Mouse (Mus musculus) erythroblast, adult 5-6 weeks (primary cell): Measurements from ENCODE around the gene Prpf19. TPM values are rescaled to one million over a fixed set of nuclear protein-coding genes. Genes with fewer than 3 reads are reported as not detected.

Experiments used
- ATAC-seq: replicated peaks from 2 replicates; pipeline ENCODE4 v1.8.0; 2016; ENCODE audit warnings: moderate number of reproducible peaks, mild to moderate bottlenecking, moderate TSS enrichment, inconsistent platforms; ENCODE audit not compliant: poor library complexity, low FRiP score, severe bottlenecking
- total RNA-seq, 2 experiments: library from RNA; stranded (forward) in 1 of 2; stranded (reverse) in 1 of 2; fragments of 150-400 nt in 1 of 2; fragments of 200-764, 138-1000 nt in 1 of 2; gene quantifications; 2 replicates each; pipeline versions ENCODE4 v1.2.3 to v1.2.4; 2015 to 2017; ENCODE audit warnings: low replicate concordance in 2 of 2

Prpf19 gene
- total RNA-seq, 2 experiments from 2014 or later: 14.4 to 59.3 TPM

DNA sequence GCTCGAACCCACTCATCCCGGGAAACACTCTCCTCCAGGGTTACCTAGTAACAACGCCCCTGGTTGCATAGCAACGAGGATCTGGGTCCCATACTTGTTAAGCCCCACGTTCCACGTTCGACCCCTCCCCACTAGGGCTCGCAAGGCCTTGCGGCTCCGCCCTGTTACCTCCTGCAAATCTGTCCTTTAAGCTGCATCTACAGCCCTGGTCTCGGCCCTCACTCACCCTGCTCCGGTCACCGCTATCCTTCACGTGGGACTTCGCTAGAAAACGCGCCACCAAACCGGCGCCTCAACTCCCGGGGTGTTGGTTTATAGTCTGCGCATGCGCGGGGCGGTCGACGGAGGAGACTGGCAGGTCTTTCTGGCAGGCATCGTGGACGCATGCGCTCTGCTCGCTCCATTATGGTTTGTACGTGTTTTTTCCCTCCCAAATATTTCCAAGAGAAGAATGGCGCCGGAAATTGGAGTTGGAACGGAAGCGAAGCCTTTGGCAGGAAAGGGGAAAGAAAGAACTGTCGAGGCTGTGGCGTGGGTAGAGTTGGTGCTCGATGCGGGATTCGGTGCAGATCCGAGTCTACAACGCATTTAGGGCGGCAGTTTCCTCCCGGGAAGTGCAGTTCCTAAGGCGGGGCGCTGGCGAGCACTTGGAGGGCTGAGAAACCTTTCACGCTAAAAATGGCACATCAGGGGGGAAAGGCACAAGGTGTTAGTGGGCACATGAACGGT is 13.4 kb upstream of the Prpf19 start, which contains the start of gene Tmem109:
Gene Tmem109 (minus strand): TSS at position 576 of the 729 bp plus-strand sequence.
- peak; percentile 97 for ATAC-seq

DNA sequence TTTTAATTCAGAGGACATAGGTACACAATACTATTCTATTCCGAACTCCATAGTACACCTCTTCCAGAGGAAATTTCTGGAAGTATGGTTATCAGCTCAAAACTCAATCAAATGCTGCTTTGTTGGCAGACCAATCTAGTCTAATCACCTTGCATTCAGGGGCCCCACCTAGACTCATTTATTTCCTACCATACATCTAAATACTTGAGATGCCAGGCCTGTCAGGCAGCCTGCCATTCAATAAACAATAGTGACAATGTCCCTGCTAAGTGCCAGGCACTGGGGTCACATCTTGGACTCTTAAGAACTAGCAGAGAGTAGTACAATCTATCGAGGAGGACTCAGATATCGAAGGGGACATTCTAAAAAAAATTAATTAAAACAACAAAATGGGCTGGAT is 2.8 kb upstream of the Prpf19 start:
- no peak for ATAC-seq

DNA sequence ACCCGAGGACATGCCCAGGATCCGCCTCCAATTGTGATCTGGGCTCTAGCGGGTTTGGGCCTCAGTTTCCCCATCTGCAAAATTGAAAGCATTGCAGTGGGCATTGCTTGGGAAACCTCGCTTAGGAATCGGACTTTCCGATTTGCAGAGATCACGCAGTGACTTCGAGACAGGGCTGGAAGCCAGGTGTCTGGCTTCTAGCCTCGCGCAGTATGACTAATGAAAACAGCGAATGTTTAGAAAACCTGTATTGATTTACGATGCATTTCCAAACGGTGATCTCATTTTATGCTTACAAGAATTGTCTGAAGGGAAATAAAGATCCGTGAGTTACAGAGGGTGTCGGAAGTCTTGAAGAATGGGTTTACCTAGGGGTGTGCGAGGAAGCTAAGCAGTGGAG is 677 bp downstream of the Prpf19 start:
- no peak for ATAC-seq

DNA sequence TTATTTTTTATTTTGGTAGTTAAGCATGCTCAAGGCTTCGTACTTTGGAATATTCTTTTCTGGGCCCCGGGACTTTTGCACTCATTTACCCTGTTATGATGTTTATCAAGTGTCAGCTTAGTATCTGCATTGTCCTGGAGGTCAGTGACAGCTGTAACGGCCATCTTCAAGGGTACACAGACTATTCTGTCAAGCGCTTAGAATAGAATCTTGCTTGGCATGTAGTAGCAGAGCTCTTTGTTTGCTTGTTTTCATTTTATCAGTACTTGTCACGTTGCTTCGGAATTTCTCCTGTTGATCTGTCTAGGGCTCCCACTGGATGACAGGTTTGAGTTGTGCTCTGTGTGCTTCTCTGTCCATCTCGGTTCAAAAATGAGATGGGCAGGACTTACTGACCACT is 1.8 kb downstream of the Prpf19 start:
- ATAC-seq: no peak

DNA sequence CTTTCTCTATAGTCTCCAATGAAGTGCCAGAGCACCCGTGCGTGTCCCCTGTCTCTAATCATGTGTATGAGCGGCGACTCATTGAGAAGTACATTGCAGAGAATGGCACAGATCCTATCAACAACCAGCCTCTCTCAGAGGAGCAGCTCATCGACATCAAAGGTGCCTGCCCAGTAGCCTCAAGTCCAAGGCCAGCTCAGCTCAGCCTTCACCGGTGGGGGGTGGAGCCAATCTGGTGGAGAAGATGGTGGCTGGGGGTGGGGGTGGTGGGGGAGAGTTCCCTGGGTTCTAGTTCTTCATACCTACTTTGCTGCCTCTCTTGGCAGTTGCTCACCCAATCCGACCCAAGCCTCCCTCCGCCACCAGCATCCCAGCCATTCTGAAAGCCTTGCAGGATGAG is 2.5 kb downstream of the Prpf19 start:
- ATAC-seq: no peak

DNA sequence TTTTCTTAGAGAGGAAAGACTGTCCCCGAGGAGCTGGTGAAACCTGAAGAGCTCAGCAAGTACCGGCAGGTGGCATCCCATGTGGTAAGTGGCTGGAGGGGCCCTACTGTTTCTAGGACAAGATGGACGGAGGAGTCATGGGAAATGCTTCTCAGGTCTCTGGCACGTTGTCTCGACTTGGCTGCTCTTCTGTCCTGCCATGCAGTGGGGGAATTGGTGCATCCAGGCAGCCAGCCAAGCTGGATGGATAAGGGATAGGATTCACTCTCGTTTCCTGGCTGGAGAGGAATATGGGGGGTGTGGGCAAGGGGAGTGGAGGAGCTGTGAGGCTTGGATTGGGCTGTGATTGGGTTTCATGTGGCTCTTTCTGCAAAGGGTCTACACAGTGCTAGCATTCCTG is 5.3 kb downstream of the Prpf19 start:
- ATAC-seq: no peak

DNA sequence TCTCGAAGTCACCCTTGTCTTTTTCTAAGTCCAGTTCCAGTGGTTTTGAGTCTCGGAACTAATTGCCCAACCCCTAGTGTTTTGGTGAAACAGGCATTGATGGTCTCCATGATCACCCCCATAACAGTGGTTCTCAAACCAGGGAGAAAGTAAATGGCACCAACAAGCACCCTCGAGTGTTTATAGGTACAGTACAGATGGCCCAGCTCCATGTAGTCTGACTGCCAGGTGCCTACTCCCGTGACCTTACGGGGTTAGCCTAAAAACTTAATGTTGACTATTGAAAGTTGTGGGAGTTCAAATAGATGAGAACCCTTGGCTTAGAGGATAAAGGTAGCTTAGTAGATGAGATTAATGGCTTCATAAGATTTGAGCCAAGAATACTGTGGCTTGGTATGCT is 6.0 kb downstream of the Prpf19 start:
- no peak for ATAC-seq

DNA sequence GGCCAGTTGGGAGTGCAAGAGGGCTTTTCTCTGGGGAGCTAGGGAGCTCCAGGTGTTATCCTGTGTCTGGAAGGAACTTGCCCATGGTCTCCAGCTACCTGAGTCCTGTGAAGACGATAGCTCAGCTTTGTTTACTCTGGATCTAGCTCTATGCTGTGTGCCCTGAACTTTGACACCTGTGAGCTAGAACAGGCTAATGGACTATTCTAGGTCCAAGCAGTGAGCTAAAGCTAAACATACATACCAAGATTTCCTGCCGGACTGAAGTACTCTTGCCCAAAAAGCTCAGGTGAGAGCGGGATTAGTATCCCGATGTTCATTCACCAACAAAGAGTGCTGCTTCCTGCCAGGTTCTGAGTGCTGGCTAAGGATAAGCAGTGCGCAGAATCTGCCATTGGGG is 9.5 kb downstream of the Prpf19 start:
- no peak for ATAC-seq

DNA sequence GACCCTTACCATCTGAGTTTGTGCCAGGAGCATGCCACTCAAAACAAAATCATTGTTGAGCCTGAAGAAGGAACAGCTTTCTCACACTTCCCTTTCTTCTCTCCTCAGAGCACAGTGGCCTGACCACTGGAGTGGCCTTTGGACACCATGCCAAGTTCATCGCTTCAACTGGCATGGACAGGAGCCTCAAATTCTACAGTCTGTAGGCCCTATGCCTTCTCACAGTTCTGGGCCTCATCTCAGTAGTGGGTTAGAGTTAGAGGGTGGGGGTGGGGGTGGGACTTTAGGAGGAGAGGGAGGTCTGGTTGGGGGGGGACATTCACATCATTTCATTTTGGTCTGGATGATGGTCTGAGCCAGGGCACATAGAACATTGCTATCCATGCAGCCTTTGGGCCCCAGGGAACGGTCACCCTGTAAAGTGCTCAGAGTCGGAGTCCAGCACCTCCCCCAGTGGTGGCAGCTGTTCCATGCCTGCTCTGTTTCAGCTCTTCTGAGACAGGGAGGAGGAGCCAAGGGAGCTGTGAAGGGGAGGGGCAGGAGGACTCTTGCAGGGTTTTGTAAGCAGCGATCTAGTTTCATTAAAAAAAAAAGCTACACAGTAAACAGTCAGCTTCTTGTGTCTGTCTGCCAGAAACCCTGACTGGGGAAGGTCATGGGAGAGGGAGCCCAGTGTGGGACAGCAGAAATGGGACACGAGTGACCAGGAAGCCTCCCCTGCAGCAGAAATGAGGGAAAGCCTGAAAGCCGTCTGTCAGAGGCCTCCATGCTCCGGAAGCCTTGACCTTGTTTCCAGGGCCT is 10.1 kb downstream of the Prpf19 start:
- 0 out of 2 replicates have a peak, but pooled peaks have one; percentile 14 for ATAC-seq

DNA sequence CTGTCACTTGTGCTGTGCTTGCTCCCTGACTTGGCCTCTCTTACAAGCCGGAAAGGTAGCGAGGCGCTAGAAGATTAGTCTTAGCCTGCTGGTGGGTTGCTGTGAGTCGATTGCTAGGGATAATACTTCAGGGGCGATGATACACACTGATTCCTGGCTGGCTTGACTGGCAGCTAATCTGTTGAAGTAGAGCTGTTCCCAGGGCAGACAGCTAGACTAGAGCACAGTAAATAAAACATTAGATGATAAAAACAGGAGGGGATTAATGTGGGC is 10.6 kb downstream of the Prpf19 start:
- ATAC-seq: no peak

DNA sequence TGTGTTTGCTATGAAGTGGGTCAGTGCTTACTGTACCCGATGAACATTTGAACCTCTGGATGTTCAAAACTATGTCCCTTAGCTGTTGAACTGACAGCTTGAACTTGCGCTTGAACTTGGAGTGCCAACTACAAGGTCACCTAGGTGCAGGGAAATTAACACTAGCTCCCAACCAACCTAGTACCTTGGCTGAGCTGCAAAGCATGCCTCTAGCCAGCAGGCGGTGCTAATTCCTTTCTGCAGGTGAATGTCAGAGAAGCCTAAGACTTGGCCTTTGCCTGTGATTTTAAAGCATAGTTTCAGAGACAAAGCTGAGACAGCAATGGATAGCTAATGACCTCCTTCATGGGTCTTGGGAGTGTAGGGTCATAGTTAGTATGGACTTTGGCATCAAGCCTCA is 12.9 kb downstream of the Prpf19 start:
- 0 out of 2 replicates have a peak, but pooled peaks have one; percentile 61 for ATAC-seq

DNA sequence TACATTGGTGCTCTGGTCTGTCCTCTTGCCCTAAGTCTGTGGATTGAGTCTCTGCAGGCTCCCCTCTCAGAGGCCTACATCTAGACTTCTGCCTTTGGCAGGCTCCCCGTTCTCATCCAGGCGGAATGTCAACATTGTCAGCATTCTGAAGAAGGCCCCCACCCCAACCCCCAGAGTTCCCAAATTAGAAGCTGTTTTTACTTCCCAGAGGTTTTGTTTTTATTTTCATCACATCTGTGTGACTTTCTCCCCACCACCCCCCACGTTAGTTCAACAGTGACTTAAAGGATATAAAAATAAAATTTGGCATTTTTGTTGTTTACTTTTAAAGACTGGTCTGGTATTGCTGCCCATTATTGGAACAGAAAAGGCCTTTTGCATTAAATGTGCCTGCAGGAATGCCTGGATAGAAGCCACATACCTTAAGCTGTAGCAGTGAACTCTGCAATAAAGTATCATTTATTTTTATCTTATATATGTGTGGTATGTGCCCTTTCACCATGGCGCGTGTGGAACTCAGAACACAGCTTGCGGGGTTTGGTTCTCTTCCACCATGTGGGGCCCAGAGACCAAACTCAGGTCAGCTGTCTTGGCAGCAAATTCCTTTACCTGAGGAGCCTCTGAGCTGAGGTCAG is 14.2 kb downstream of the Prpf19 start:
- ATAC-seq: no peak

DNA sequence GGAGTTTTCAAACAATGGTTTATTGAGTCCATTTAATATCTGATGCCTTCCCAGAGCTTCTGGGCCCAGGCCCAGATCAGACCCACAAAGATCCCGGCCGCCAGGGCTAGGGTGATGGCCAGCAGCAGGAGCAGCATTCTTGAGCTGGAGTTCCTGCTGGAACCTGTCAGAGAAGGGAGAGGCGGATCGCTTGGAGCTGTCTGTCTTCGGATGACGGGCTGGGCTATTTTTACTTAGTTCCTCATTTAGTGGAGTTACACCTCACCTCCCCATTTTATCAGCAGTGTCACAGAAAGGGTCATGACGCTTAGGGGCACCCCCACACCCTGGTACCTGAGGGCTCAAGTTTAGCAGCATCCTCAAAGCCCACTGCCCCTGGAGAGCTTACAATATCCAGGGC is 19.3 kb downstream of the Prpf19 start:
- ATAC-seq: no peak

DNA sequence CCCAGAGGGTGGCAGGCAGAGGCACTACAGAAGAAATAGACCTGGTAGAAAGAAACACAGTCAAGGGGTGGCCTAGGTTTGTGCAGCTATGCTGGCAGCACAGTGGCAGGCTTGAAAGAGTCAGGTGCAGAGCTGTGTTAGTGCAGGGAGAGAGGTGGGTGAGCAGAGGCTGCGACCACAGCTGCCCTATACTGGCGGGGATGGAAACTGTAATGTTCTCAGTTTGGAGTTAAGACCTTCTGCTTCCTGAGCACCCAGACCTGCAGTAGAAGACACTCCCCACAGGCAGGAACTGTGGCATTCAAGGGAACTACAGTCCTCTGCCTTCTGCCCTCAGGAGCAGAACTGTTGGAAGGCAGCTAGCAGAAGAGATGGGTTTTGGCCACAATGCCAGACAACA is 19.8 kb downstream of the Prpf19 start:
- ATAC-seq: no peak

DNA sequence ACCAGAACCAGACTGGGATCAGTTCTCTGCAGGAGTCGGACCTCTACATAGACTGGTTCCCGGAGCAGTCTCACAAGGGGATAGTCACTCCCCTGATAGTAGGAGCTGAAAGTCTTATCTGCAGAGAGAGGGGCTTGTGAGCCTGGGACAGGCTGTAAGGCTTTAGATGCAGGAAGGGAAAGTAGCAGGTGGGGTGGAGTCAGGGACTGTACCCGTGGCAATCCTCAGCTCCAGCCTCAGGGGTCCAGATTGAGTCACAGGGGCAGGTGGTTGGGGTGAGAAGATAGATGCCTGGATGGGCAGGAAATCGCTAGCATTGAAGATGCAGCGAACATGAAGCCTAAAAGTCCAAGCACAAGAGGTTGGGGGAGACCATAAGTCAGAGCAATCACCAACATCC is 21.5 kb downstream of the Prpf19 start:
- no peak for ATAC-seq

DNA sequence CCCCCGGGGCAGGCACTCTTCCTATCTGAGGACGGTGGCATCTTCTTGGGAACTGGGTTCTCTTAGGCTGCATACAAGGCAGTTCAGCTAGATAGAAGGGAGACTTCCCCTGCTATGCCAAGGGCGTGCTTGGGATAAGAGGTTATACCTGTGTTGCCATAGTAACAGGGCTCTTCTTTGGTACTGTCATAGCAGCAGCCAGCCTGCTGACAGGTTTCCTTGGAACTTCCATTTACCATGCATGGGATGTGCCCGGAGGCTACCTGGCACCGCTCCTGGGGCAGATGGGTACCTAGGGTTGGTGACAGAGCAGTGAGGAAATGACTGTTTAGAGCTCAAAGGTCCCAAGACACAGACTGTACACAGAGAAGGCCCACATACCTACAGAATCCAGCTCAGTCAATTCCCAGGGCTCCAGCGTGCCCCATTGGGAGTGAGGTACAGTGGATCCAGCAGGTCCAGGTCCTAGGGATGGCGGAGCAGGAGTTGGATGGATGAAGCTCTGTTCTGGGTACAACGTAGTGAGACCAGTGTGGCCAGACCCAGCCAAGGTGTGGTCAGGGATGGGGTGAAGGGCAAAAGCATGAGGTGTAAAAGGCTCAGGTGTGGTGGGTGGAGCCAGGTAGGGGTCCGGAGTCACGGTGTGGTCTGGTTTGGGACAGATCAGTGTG is 23.4 kb downstream of the Prpf19 start:
- ATAC-seq: no peak

DNA sequence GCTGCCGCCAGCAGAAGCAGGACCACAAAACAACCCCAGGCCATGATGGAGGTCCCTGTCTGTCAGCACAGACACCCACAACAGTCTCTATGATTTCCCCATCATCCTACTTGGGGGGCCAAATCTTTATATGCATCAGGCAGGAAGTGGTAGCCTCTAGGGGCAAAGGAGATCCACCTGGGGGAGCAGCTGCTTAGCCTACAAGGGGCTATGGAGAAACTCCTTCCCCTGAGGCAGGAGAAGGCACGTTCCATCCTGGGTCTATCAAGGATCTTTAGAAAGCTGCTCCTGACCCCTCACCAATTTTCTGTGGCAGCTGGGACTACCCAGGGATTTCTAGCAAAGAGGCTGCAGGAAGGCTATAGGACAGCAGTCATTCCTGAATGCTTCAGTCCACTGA is 25.5 kb downstream of the Prpf19 start, which contains the start of gene Zp1:
Gene Zp1 (minus strand): TSS at position 101 of the 400 bp plus-strand sequence.
- ATAC-seq: no peak

DNA sequence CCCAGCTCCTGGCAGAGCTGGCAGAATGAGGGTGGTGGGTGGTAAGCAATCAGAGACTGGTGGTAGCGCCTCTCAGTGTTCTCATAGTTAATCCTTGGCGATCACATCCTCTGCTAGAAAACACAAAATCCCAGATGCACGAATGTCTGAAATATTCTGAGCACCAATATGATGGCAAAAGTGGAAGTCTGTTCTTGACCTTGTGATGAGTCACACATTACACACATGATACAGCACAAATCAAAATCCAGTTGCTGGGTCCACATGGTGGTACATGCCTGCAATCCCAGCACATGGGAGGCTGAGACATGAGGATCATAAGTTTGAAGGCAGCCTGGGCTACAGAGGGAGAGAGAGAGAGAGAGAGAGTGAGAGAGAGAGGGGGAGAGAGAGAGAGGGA is 26.0 kb downstream of the Prpf19 start:
- ATAC-seq: no peak

DNA sequence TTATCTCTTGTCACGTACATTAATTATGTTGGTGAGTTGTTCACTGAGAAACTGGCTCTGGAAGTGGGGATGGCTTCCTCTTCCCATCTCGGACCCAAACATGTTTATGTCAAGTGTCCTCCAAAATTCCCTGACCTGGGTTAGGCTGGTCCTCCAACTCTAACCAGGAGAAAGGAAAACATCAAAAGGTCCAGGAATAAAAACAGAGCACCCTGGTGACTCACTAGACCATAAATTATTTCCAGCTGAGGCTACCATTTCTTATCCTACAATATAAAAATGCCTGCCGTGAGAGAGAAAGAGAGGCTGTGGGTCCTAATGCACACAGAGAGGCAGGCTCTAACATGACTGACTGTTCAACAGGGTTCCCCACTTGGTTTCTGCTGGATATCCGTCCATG is 29.2 kb downstream of the Prpf19 start:
- no peak for ATAC-seq

DNA sequence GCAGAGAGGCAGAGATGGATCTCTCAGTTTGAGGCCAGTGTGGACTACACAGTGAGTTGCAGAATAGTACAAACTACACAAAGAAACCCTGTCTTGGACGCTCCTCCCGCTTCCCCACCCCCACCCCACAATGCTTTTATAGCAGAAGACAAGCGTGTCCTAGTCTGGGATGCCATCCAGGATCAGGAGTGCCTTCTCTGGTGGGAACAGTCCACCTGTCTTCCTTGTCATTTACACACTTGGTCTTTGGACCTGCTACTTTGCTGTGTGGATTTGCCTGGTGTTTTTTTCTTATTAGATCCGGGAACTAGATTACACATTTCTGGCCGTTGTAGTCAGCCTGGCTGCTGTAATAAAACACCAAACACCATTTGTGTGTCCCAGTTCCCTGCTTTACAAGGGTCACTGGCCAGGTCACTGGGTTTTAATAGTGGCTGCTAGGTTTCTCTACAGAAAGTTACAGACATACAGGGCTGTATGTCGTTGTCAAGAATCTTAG is 31.1 kb downstream of the Prpf19 start:
- ATAC-seq: no peak
